Mouse (Mus musculus): Measurements from ENCODE around the gene Gm8229. TPM values are rescaled to one million over a fixed set of nuclear protein-coding genes. Genes with fewer than 3 reads are reported as not detected.
"Not testable (repeated sequence)": the region's sequence is repeated elsewhere in the genome, so short reads cannot be mapped to it uniquely, and the experiment has no call there.

Gm8229 gene
- not detected for total RNA-seq (2021)
- polyA plus RNA-seq (2012; rRNA removed) = not detected in 2 replicates
- long read RNA-seq = 0 reads

- H3K4me1 ChIP-seq (ENCODE audit: control insufficient read depth, insufficient read depth, low read length); H3K27me3 ChIP-seq (ENCODE audit: control insufficient read depth, insufficient read depth, low read length); H3K9ac ChIP-seq (ENCODE audit: low read depth, low read length); H3K36me3 ChIP-seq (ENCODE audit: control insufficient read depth, insufficient read depth, low read length); intact Hi-C loops (cut with DNase I); H3K79me2 ChIP-seq (replicated peaks; ENCODE audit: control insufficient read depth, insufficient read depth, low read length); H3K4me3 ChIP-seq; H3K27ac ChIP-seq; DNase-seq: not testable (repeated sequence)
- 79% methylated on average over 4 of the region's 4 CpGs for WGBS
These were observed at the start of gene Gm8229 for GRCm38 (mm10) chr14:44365057-44365456. TSS of gene Gm8229 (plus strand) at chr14:44365357.

DNA sequence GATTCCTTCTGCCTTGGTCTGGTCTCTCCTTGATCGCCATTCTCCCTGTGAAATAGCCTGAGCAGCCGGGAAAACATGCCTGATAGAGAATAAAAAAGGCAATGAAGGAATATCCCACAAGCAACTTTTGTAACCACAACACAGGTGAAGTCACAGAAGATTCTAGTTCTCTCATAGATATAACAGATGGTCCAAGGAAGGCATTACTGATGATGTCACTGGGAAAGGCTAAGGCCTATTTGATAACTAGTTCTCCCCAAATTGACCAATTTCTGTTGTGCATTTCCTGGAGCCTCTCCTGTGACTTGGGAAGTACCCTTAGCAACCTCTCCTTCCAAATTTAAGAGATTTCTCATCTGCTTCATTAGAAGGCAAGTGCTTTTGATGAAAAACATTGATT is 26.7 kb upstream of the Gm8229 start, which contains the start of gene Gm5930:
Gm5930 (minus strand) TSS at position 101 of the 400 bp plus-strand sequence.
- WGBS = 60% methylated on average over 1 of the region's 2 CpGs
- H3K36me3 ChIP-seq (ENCODE audit: control insufficient read depth, insufficient read depth, low read length); H3K9ac ChIP-seq (ENCODE audit: low read depth, low read length); H3K4me1 ChIP-seq (ENCODE audit: control insufficient read depth, insufficient read depth, low read length); H3K79me2 ChIP-seq (replicated peaks; ENCODE audit: control insufficient read depth, insufficient read depth, low read length); DNase-seq; H3K27ac ChIP-seq; intact Hi-C loops (cut with DNase I); H3K4me3 ChIP-seq; H3K27me3 ChIP-seq (ENCODE audit: control insufficient read depth, insufficient read depth, low read length): not testable (repeated sequence)

GRCm38 (mm10) chr14:44361416-44361815 is 3.7 kb upstream of the Gm8229 start:
- H3K9ac ChIP-seq (ENCODE audit: low read depth, low read length); H3K4me1 ChIP-seq (ENCODE audit: control insufficient read depth, insufficient read depth, low read length); DNase-seq; H3K4me3 ChIP-seq; H3K79me2 ChIP-seq (replicated peaks; ENCODE audit: control insufficient read depth, insufficient read depth, low read length); H3K27ac ChIP-seq; H3K27me3 ChIP-seq (ENCODE audit: control insufficient read depth, insufficient read depth, low read length); H3K36me3 ChIP-seq (ENCODE audit: control insufficient read depth, insufficient read depth, low read length); intact Hi-C loops (cut with DNase I): not testable (repeated sequence)
- WGBS = 17% methylated on average over 2 of the region's 2 CpGs

GRCm38 (mm10) chr14:44362301-44362700 is 2.9 kb upstream of the Gm8229 start:
- H3K4me1 ChIP-seq (ENCODE audit: control insufficient read depth, insufficient read depth, low read length); H3K79me2 ChIP-seq (replicated peaks; ENCODE audit: control insufficient read depth, insufficient read depth, low read length); H3K9ac ChIP-seq (ENCODE audit: low read depth, low read length); intact Hi-C loops (cut with DNase I); H3K36me3 ChIP-seq (ENCODE audit: control insufficient read depth, insufficient read depth, low read length); H3K27me3 ChIP-seq (ENCODE audit: control insufficient read depth, insufficient read depth, low read length); H3K27ac ChIP-seq; H3K4me3 ChIP-seq; DNase-seq: not testable (repeated sequence)
- peak; percentile 31 for TF ChIP-seq CTCF (IDR thresholded peaks at IDR 0.05)

DNA sequence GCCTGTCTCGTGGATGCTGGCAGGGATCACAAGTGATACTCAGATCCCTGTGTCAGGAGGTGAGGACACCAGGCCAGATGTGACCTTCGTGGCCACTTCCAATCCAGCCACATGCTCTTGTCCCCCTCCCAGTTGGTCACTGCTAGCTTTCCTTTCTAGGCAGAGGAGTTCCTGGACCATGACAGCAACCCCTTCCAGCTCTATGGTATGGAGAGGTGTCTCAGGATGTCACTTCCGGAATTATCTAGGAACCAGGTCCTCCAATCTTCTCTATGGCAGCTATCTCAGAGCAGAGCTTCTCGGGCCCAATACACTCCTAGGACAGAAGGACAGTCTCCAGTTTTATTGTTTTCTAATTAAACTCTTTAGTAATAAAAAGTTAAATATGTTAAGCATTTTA is 19.1 kb downstream of the Gm8229 start:
- H3K4me1 ChIP-seq (ENCODE audit: control insufficient read depth, insufficient read depth, low read length); H3K4me3 ChIP-seq; H3K36me3 ChIP-seq (ENCODE audit: control insufficient read depth, insufficient read depth, low read length); H3K79me2 ChIP-seq (replicated peaks; ENCODE audit: control insufficient read depth, insufficient read depth, low read length); H3K27ac ChIP-seq; H3K9ac ChIP-seq (ENCODE audit: low read depth, low read length); H3K27me3 ChIP-seq (ENCODE audit: control insufficient read depth, insufficient read depth, low read length); DNase-seq; intact Hi-C loops (cut with DNase I): not testable (repeated sequence)
- WGBS = 63% methylated on average over 4 of the region's 4 CpGs

- intact Hi-C loops (cut with DNase I); H3K27me3 ChIP-seq (ENCODE audit: control insufficient read depth, insufficient read depth, low read length); H3K27ac ChIP-seq; H3K4me3 ChIP-seq; H3K79me2 ChIP-seq (replicated peaks; ENCODE audit: control insufficient read depth, insufficient read depth, low read length); H3K36me3 ChIP-seq (ENCODE audit: control insufficient read depth, insufficient read depth, low read length); H3K9ac ChIP-seq (ENCODE audit: low read depth, low read length); DNase-seq; H3K4me1 ChIP-seq (ENCODE audit: control insufficient read depth, insufficient read depth, low read length): not testable (repeated sequence)
- WGBS = no CpG with 5 or more reads among the region's 2 CpGs
These were observed 45.4 kb downstream of the Gm8229 start, which contains the start of gene Gm3371 for GRCm38 (mm10) chr14:44410588-44410987. TSS of gene Gm3371 (minus strand) at chr14:44410688.

Other genes starting within 250 kb of the Gm8229 start
- gene Gm3327, start 241.5 kb upstream of the Gm8229 start, total RNA-seq (2021) = not detected
- gene Gm3327, start 241.5 kb upstream of the Gm8229 start, polyA plus RNA-seq (2012; rRNA removed) = not detected in 2 replicates
- gene Gm8212, start 167.7 kb upstream of the Gm8229 start, total RNA-seq (2021) = not detected
- gene Gm8212, start 167.7 kb upstream of the Gm8229 start, polyA plus RNA-seq (2012; rRNA removed) = not detected in 2 replicates
- gene 4930503E14Rik, start 152.1 kb upstream of the Gm8229 start, total RNA-seq (2021) = not detected
- gene 4930503E14Rik, start 152.1 kb upstream of the Gm8229 start, polyA plus RNA-seq (2012; rRNA removed) = not detected in 2 replicates
- not detected for gene Gm8220, start 79.8 kb upstream of the Gm8229 start, total RNA-seq (2021)
- gene Gm8220, start 79.8 kb upstream of the Gm8229 start, polyA plus RNA-seq (2012; rRNA removed) = not detected in 2 replicates
- gene Gm5930, start 26.8 kb upstream of the Gm8229 start, total RNA-seq (2021) = not detected
- gene Gm5930, start 26.8 kb upstream of the Gm8229 start, polyA plus RNA-seq (2012; rRNA removed) = not detected in 2 replicates
- gene Gm3371, start 45.3 kb downstream of the Gm8229 start, total RNA-seq (2021) = not detected
- gene Gm3371, start 45.3 kb downstream of the Gm8229 start, polyA plus RNA-seq (2012; rRNA removed) = not detected in 2 replicates
- gene Gm8232, start 68.3 kb downstream of the Gm8229 start, total RNA-seq (2021) = not detected
- not detected in 2 replicates for gene Gm8232, start 68.3 kb downstream of the Gm8229 start, polyA plus RNA-seq (2012; rRNA removed)
- gene BC061237, start 127.1 kb downstream of the Gm8229 start, total RNA-seq (2021) = not detected
- not detected in 2 replicates for gene BC061237, start 127.1 kb downstream of the Gm8229 start, polyA plus RNA-seq (2012; rRNA removed)
- not detected for gene Gm17093, start 152.9 kb downstream of the Gm8229 start, total RNA-seq (2021)
- gene Gm17093, start 152.9 kb downstream of the Gm8229 start, polyA plus RNA-seq (2012; rRNA removed) = not detected in 2 replicates
- gene Gm8247, start 217.8 kb downstream of the Gm8229 start, total RNA-seq (2021) = not detected
- gene Gm8247, start 217.8 kb downstream of the Gm8229 start, polyA plus RNA-seq (2012; rRNA removed) = not detected in 2 replicates

Measured in heart, adult 2 months (tissue).